Mouse (Mus musculus) liver, adult (tissue): Measurements from ENCODE around the gene Gli1.

Experiments
- GATA4 ChIP-seq: IDR thresholded peaks from 2 replicates; pipeline ENCODE4 v1.6.1; 2014; ENCODE audit warnings: mild to moderate bottlenecking, low read length; ENCODE audit not compliant: insufficient replicate concordance

Gli1 gene

DNA sequence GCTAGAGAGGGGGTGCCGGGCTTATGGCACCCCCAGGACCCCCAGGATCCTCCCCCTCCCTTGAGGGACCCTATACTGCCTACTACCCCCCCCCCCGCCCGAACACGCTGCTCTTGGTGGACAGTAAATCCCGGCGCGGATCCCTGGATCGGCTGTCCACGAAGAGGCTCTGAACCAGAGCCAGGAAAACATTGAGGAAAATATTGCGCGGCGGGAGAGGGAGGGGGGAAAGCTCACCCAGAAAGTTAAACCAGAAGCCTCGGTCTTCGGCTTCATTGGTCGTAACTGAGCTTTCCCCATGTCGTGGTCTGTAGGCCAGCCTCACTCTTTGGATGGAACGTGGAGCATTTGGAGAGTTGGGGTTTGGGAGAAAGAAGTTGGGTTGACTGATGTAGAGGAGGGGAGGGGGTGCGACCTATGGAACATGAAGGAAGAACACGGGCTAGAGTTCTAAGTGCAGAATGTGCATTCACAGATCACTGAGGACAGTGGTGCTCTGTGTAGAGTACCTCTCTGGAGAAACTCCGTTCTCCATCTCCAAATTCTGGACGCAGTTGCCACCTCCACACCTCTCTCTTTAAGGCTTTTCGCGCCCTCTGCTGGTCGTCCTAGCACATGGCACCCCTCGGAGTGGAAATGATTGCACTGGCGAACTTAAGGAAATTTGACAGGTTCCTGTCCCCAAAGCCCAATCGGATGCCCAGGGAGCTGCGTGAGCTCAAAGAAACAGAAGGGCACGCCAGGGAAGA, at the start of gene Gli1:
Gli1 (minus strand) TSS at position 84 of the 749 bp plus-strand sequence.
- TF ChIP-seq GATA4, result no peak

DNA sequence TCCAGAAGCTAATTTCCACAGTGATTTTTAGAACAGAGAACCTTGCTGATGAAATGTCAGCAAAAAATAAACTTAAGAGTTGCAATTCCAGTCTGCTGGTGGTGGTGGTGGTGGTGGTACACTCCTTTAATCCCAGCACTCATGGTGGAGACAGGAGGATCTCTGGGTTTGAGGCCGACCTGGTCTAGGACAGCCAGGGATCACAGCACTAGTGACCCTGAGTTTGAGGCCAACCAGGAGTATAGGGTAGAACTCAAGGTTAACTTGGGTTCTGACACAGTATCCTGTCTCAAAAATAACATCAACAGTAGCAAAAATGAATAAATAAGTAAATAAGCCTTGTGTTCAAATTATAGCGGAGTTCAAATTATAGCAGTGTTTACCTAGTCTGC, 40.0 kb upstream of the Gli1 start:
- no peak for TF ChIP-seq GATA4

DNA sequence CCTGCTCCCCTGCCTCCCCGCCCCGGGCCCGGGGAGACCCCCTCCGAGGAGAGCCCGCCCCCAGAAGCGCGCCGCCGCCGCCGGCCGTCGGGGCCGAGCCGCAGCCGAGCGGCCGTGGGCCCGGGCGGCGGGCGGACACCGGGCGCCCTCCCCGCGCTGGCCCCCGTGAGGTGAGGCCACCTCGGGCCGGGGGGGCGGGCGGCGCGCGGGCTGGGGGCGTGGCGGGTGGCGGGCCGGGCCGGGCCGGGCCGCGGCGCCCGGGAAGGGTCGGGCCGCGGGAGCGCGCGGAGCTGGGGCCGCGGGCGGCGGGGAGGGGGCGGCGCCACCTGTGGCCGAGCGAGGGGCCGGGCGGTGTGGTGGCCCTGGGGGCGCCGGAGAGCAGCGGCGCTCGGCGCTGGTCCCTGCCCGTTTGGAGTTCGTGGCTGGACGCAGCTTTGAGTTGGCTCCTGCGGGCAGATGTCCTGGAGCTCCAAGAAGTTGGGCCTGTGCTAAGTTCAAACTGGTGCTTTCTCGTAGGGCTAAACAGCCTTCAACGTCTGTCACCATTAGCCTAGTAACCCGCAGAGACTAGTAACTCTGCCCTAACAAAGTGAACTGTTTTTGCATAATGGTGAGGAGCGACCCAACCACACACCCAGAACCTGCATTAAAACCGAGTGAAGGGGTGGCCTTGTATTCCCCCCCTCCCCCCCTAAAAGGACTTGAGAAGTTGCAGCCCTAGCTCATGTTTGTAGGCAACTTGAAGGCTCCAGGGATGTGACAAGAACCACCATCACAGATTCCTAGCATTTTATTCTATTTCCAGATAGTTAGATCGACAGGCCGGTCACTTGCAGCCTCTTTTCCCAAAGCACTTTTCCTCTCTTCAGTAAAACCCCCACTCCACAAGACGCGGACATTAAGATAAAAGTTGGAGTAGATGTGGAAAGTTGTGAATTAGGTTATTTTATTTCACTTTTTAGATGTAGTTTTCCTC, 39.3 kb upstream of the Gli1 start:
- no peak for TF ChIP-seq GATA4

DNA sequence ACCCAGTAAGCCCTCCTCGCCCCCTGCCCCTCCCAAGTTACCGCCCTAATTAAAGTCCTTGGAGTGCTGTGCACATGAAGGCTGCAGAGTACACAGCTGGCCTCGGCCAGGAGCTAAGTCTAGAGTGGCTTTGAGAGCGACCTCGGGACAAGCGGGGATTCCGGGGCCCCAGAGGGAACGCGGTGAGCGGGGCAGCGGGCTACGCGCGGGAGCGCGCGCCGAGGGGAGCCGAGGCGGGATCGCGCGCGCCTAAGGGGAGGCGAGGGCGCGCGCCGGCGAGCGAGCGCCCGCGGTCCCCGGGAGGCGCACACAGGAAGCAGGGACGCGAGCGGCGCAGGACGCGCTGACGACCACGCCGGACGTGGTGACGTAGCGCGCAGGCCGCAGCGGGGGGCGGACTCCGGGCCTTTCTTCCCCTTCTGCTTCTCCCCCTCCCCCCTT, 38.5 kb upstream of the Gli1 start, which contains the start of gene R3hdm2:
R3hdm2 (plus strand) TSS at position 77 of the 441 bp plus-strand sequence.
- no peak for TF ChIP-seq GATA4

DNA sequence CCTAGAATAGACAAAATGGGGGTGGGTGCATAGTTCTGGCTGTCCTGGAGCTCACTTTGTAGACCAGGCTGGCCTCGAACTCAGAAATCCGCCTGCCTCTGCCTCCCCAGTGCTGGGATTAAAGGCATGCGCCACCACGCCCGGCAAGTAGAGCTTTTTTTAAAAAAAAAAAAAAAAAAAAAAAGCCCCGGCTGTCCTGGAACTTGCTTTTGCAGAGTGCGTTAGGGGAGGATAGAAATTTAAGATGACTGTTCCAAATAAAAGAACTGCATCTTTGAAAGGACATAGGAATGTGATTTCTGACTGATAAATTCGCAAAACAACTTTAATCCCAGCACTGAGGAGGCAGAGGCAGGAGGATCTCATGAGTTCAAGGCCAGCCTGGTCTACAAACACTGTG, 37.9 kb upstream of the Gli1 start:
- no peak for TF ChIP-seq GATA4

DNA sequence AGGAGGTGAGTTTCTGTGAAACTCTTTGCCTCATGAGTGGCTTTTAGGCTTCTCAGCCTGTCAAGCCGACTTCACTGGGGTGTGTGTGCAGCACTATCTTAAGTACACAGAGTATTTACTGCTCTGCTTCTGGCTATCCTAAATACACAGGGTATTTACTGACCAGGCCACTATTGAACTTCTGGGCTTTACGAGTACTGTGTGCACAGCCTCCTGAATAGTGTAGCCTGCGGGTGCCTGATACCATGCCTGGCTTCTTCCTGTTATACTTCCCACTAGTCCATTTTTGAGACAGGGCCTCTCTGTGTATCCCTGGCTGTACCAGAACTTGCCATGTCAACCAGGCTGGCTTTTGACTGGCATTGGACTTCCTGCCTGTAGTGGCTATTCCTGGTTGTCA, 35.9 kb upstream of the Gli1 start:
- TF ChIP-seq GATA4, result no peak

DNA sequence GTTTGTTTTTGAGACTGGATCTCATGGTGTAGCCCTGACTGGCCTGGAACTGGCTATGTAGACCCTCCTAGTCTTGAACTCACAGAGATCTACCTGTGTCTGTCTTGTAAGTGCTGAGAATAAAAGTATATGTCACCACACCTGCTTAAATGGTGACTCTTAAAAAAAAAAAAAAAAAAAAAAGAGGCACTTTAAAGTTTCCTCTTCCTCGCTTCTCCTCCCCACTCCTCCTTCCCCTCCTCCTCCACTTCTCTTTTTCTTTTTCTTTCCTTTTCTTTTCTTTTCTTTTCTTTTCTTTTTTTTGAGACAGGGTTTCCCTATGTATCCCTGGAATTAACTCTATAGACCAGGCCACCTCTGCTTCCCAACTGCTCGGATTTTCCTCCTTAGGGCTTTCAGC, 29.2 kb upstream of the Gli1 start:
- no peak for TF ChIP-seq GATA4

DNA sequence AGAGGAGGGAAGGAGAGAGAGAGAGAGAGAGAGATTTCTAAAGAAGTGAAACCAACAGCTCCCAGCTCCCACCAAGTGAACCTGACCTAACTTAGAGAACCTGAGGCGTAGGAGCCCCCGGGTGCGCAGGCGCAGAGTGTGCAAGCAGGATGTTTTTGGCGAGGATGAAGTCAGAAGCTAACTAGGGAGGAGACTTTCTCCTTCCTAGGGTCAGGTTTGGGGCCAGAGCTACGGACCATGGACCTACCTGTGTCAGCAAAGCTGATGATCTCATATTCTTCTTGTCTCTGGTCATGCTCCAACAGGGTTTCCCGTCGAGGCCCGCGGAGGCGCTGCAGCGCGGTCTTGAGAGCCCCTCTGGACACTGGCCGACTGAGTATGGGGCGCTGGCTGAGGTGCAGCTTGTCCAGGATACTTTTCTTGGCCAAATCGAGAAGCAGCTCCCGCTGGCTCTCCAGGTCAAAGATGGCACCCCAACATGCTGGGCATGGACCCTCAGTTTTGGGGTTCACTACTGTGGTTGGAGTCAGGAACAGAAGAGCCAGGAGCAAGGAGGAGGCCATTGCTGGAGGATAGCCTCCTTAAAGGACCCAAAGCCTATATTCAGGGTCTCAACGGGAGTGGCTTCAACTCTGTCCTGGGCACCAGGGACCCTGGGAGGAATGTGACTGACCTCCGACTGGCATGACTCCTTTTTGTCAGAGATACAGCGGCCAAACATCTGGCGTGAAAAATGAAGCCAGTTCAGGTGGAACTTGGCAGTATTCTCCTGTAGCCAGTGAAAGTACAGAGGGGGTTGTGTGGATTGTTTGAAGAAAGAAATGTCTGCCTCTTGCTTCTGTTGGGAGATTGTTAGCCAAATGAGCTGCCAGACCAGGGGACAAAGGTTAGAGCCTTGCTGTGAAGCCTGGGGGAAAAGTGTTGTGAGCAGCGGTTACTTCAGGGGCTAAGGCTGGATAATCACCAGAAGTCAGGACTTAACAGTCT, 28.4 kb upstream of the Gli1 start, which contains the start of gene Inhbc:
Inhbc (minus strand) TSS at position 598 of the 987 bp plus-strand sequence.
- no peak for TF ChIP-seq GATA4

DNA sequence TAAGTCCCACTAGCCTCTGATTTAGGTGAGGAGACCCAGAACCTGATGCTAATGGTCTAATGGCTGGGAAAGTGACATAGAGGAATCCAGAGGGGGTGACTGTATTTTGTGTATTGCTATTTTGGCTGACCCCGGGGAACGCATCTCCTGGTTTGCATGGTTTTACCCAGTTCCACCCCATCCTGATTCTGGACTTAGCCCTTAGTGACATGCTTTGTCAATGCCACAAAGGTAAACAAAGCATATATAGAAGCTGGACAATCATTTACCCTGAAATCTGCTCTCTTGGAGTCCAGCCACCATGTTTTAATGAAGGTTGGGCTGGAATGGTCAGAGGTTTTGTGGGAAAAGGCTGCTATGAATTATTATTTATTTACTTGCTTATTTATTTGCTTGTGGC, 26.5 kb upstream of the Gli1 start:
- no peak for TF ChIP-seq GATA4

DNA sequence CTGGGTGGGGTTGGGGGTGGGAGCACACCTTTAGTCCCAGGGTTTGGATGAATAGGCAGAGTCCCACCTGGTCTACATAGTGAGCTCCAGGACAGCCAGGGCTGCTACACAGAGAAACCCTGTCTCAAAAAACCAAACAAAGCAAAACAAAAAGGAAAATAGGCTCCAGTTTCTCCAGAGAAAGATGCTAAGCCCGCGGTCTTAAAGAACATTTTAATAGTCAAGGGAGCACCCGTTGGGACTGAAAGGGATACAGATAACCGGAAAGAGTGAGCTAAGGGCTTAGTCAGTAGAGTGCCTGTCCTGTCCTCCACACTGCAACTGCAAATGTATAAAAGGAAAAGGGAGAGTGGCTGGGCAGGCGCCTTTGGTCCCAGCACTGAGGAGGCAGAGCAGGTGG, 25.3 kb upstream of the Gli1 start:
- no peak for TF ChIP-seq GATA4

DNA sequence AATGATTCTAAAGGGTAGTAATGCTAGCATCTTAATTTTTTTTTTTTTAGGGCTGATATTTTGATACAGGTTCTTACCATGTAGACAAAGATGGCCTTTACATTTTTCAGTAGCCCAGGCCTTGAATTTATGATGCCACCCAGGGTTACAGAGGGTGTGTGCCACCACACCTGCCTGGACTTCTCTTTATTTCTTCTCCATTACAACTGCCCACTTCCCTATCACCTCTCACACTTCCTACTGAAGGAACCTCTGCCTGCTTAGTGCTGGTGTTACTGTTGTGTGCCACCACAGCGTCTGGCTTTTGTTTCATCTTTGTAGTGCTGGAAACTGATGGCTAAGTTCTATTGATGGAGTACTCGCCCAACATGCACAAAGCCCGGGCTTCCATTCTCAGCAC, 18.9 kb upstream of the Gli1 start:
- no peak for TF ChIP-seq GATA4

DNA sequence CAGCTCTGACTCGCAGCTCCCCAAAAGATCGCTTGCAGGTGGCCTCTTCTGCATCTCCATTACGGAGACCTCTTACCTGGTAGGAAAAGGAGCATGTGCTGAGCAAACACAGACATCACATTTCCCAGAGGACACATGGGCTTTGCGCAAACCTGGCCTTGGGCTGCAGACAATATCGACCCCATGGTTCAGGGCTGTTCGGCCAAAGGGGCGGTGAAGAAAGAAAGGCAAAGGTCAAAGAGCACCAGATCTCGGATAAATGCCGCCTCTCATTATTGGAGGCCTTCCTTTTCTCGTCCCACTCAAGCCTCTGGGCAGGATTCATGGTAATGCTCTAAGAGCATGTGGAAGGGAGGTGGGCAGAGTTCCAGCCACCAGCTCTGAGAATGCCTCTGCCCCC, 13.6 kb upstream of the Gli1 start:
- TF ChIP-seq GATA4, result peak; percentile 23; the same call in 1 of the 2 replicates

DNA sequence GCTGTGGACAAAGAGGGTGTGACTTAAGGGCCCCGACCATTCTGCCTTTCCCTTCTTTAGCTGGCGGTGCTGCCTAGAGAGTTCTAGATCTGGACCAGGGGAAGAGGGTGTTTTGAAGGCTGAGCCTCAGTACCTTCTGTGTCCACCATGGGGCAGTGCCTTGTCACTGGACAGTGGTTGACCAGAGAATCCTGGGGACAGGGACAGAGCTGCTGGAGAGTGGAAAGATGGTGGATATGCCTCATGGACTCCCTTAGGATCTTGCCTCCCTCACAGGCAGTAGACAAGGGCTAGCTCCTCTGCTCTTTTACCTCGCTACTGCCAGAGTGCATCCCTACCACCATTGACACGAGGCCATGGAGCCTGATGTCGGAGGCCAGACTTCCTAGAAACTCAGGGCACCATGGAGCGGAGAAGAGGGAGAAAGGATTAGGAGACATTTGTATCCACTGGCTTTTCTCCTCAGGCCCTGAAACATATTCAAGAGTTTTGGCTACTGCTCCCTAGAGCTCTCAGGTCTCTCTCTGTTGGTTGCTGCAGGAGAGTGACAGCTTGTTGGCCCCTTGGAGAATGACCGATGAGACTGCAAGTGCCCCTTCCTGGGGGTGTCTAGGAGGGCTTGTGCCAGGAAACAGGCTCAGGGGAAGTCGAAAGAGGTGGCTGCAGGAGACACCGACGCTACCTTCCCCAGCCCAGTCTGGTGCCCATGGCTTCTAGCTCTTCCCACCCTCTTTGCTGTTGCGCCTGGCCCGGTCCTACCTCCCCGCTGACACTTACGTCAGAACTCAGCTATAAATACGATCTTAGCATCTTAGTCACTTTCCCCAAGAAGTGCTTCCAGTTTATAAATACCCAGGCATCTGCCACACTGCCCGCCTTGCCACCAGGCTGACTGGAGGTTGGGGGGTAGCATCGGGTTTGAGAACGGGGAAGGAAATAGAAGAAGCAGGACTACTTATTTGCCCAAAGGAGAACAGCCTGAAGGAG, 12.4 kb upstream of the Gli1 start, which contains the start of gene Inhbe:
Inhbe (minus strand) TSS at position 503 of the 987 bp plus-strand sequence.
- TF ChIP-seq GATA4, result no peak
